Mouse (Mus musculus) kidney, postnatal 0 days (tissue): ENCODE measurements at regions not wholly inside any gene's neighbourhood (a gene's known extent, or its start where the extent isn't known, plus 50 kb on each side); places are given as distances from the start of the nearest gene placed in this dataset.

Experiments
- ATAC-seq: fragments of 200-750 bp; cut with Nextera tagmentation; replicated peaks from 2 replicates; pipeline ENCODE4 v1.8.0; 2017; ENCODE audit warnings: low read depth, moderate number of reproducible peaks, moderate TSS enrichment, moderate library complexity; ENCODE audit not compliant: low FRiP score
- DNase-seq: peaks from one replicate; pipeline ENCODE4 v3.0.0-alpha.2; 2016; ENCODE audit warnings: low spot score
- H3K27ac ChIP-seq: fragments of 300-500 bp; sonication (generic); 2 replicates; pipeline ENCODE4 v1.5.1; 2014; ENCODE audit warnings: mild to moderate bottlenecking
- H3K27me3 ChIP-seq: fragments of 300-500 bp; sonication (generic); 2 replicates; pipeline ENCODE4 v1.6.1; 2014; ENCODE audit warnings: low read length, mixed read lengths; ENCODE audit not compliant: insufficient read depth
- H3K36me3 ChIP-seq: fragments of 300-500 bp; sonication (generic); 2 replicates; pipeline ENCODE4 v1.6.1; 2014; ENCODE audit warnings: low read length, mixed read lengths; ENCODE audit not compliant: insufficient read depth
- H3K4me1 ChIP-seq: fragments of 300-500 bp; sonication (generic); replicated peaks from 2 replicates; pipeline ENCODE4 v1.6.1; 2014; ENCODE audit warnings: antibody characterized with exemption, low read length, mixed read lengths; ENCODE audit not compliant: insufficient read depth
- H3K4me2 ChIP-seq: fragments of 300-500 bp; sonication (generic); 2 replicates; pipeline ENCODE4 v1.6.1; 2014; ENCODE audit warnings: mild to moderate bottlenecking, low read length, moderate library complexity, mixed read lengths
- H3K4me3 ChIP-seq: fragments of 300-500 bp; sonication (generic); replicated peaks from 2 replicates; pipeline ENCODE4 v1.5.1; 2014; ENCODE audit warnings: low read depth, low read length
- H3K9ac ChIP-seq: fragments of 300-500 bp; sonication (generic); 2 replicates; pipeline ENCODE4 v1.6.1; 2014; ENCODE audit warnings: low read depth, low read length
- H3K9me3 ChIP-seq: fragments of 300-500 bp; sonication (generic); replicated peaks from 2 replicates; pipeline ENCODE4 v1.6.1; 2016; ENCODE audit warnings: low read length, inconsistent platforms, mixed read lengths
- CTCF ChIP-seq: IDR thresholded peaks from 2 replicates; pipeline ENCODE4 v1.5.1; 2016; ENCODE audit warnings: antibody characterized with exemption, low read depth, mild to moderate bottlenecking, moderate library complexity
- WGBS: fragments of 180-500 bp; shearing (Covaris S2); extraction: QIAGEN DNeasy Blood & Tissue Kit; methylation state at CpG from one replicate; pipeline ENCODE4 v1.1.7; 2014; 5-methylcytosine and 5-hydroxymethylcytosine counted together

DNA sequence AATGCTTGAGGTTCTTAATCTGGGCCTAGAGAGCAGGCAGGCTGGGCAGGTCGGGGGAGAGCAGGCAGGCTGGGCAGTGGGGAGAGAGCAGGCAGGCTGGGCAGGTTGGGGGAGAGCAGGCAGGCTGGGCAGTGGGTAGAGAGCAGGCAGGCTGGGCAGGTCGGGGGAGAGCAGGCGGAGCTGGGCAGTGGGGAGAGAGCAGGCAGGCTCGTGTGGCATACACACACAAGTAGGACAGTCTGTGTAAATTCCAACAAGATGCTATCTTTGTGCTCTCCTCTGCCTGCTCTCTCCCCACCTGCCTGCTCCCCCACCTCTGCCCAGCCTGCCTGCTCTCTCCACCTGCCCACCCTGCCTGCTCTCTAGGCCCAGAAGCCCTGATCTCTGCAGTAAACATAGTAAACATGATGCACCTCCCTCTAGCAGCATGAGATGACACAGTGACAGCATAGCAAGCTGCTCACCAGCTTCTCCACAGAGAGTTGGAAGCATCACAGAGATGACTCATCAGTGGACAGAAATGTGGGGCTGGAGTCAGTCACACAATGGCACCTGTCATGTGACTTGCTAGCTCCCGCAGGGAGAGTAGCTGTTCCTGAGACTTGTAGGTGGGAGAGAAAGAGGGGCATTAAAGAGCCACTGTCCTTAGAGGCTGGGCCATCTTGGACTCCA lies 166.3 kb upstream of the Rpl38 start:
- no peak for TF ChIP-seq CTCF
- H3K4me1 ChIP-seq, result no peaks in the 10 kb centered on the region

DNA sequence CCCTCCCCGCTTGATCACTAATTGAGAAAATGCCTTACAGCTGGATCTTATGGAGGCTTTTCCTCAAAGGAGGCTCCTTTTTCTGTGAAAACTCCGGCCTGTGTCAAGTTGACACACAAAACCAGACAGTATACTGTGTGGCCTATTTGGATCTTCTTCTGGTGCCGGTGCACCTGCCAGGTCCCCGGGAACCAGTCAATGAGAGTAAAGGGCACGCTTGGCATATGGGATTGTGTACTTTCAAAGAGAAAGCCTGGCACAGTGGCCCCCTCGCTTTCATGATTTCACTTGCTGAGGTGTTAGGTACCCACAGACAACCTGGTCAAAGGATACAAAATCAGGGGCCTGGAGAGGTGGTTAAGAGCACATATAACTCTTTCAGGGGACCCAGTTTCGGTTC lies 167.9 kb upstream of the Rpl38 start:
- H3K9me3 ChIP-seq, result no peaks in the 10 kb centered on the region
- DNase-seq (no peak), ATAC-seq (no peak)
- TF ChIP-seq CTCF, result no peak
- H3K9ac ChIP-seq, result no peak overlapping the region
- no peaks in the 10 kb centered on the region for H3K27me3 ChIP-seq
- H3K27ac ChIP-seq, result no peak overlapping the region
- H3K4me1 ChIP-seq, result no peaks in the 10 kb centered on the region
- no peak overlapping the region for H3K4me2 ChIP-seq
- no peak overlapping the region for H3K4me3 ChIP-seq
- H3K36me3 ChIP-seq, result no peaks in the 10 kb centered on the region
- WGBS, result 96% methylated on average over 7 of the region's 7 CpGs

More for the DNA sequence above, 166.3 kb upstream of the Rpl38 start:
- no peak overlapping the region for H3K4me3 ChIP-seq
- H3K27ac ChIP-seq, result no peak overlapping the region
- H3K36me3 ChIP-seq, result no peaks in the 10 kb centered on the region
- WGBS, result 44% methylated on average over 3 of the region's 5 CpGs
- ATAC-seq, result no peak
- H3K9ac ChIP-seq, result no peak overlapping the region
- no peaks in the 10 kb centered on the region for H3K9me3 ChIP-seq
- no peaks in the 10 kb centered on the region for H3K27me3 ChIP-seq
- no peak for DNase-seq
- H3K4me2 ChIP-seq, result no peak overlapping the region

DNA sequence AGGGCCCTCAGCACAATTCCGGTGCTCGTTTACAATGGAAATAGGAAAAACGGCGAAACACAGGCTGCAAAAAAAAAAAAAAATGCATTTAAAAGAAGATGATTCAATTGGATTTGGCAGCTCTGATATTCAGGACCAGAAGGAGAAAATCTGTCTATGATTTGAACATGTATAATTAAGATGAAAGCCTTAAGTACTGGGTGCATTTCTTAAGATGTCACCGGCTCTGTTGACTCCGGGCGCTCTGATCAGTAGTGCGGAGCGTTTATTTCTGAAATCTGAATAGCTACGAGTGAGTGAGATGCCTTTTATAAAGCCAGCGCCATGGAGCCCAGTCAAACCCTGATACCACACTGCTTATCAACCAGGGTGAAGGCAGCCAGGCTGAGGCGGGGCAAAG lies 168.7 kb upstream of the Rpl38 start:
- ATAC-seq, result no peak
- no peak for DNase-seq
- H3K27ac ChIP-seq, result no peak overlapping the region
- no peak overlapping the region for H3K4me3 ChIP-seq
- no peaks in the 10 kb centered on the region for H3K9me3 ChIP-seq
- TF ChIP-seq CTCF, result no peak
- no peaks in the 10 kb centered on the region for H3K4me1 ChIP-seq
- WGBS, result 88% methylated on average over 12 of the region's 12 CpGs
- H3K9ac ChIP-seq, result no peak overlapping the region
- no peaks in the 10 kb centered on the region for H3K27me3 ChIP-seq
- no peak overlapping the region for H3K4me2 ChIP-seq
- H3K36me3 ChIP-seq, result no peaks in the 10 kb centered on the region

DNA sequence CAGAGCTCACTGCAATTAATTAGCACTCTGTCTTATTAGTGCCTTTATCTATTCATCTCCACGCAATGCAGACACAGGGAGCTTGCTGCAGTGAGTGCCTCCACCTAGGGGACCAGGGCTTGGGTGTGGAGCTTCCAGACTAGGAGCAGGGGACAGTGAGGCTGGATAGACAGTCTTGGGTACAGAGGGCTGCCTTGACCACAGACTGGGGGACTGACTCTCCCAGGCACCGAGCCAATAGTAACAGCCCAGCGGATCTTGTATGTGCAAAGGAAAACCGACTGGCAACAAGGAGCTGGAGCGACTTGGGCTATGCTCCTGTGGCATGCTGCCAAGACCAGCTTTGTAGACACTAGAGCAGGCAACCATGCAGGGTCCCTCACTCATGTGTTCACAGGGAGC lies 172.8 kb upstream of the Rpl38 start:
- Histone ChIP-seq H3K36me3 (no peaks in the 10 kb centered on the region), H3K4me2 (no peak overlapping the region), H3K9ac (no peak overlapping the region), H3K4me3 (no peak overlapping the region), H3K27ac (no peak overlapping the region), H3K9me3 (no peaks in the 10 kb centered on the region), H3K27me3 (no peaks in the 10 kb centered on the region; the same call in none of the 2 replicates), H3K4me1 (no peaks in the 10 kb centered on the region)
- WGBS, result 41% methylated on average over 5 of the region's 5 CpGs
- no peak for DNase-seq
- ATAC-seq, result no peak
- no peak for TF ChIP-seq CTCF

DNA sequence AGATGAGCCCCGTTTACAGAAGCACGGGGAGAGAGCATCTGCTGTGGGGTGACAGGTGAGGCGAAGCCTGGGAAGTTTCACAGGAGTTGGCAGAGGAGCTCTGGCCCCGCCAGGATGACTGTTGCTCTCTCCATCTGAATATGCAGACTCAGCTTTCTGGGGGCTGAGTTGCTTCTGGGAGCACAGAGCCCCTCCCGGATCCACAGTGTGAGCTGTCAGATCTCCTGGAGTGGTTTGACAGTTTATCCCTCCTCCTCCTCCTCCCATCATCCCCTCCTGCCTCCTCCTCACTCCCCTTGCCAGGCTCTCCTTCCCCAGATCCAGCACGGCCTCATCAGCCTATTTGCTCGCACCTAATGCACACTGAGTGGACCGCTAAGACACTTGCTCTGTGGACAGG lies 181.9 kb upstream of the Rpl38 start:
- H3K36me3 ChIP-seq, result no peaks in the 10 kb centered on the region
- no peaks in the 10 kb centered on the region for H3K4me1 ChIP-seq
- no peak overlapping the region for H3K4me3 ChIP-seq
- WGBS, result 16% methylated on average over 8 of the region's 8 CpGs
- H3K4me2 ChIP-seq, result no peak overlapping the region
- no peak overlapping the region for H3K27ac ChIP-seq
- peaks cover 3% of the 10 kb centered on the region; the same call in 1 of the 2 replicates for H3K27me3 ChIP-seq
- no peak overlapping the region for H3K9ac ChIP-seq
- ATAC-seq, result no peak
- no peak for DNase-seq
- H3K9me3 ChIP-seq, result no peaks in the 10 kb centered on the region
- no peak for TF ChIP-seq CTCF

DNA sequence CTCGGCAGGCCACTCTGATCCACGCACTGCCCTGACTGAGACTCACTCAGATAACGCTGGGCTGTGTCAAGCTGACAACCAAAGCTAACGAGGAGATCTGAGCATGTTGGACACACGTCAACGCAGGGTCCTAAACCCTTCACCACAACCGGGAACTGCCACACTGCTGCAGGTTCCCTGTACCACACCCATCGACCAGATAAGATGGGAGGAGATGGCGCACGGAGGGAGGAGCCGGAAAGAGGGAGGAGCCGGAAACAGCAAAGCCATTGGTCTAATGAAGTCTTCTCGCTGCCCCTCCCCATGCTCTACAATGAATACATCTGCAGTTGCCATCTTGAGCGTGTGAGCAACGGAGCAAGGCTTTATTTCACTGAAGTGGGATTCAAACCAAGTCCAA lies 182.9 kb upstream of the Rpl38 start:
- DNase-seq (no peak), ATAC-seq (no peak)
- H3K4me3 ChIP-seq, result no peak overlapping the region
- no peaks in the 10 kb centered on the region for H3K36me3 ChIP-seq
- H3K4me2 ChIP-seq, result no peak overlapping the region
- H3K9me3 ChIP-seq, result no peaks in the 10 kb centered on the region
- H3K27ac ChIP-seq, result no peak overlapping the region
- WGBS, result 71% methylated on average over 15 of the region's 15 CpGs
- H3K4me1 ChIP-seq, result no peaks in the 10 kb centered on the region
- no peak for TF ChIP-seq CTCF
- no peak overlapping the region for H3K9ac ChIP-seq
- peaks cover 3% of the 10 kb centered on the region; the same call in 1 of the 2 replicates for H3K27me3 ChIP-seq

DNA sequence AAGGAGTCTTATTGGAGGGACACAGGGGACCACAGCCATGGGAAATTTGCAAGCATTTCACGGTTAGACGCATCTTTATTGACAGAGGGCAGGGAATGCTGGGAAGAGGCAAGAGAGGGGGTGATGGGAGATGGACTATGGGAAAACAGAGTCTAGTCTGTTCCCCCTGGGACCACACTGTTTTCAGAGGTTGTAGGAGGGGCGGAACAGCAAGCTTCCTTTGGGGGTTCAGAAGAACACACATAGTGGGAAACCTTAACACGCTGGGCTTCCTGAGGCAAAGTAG lies 183.7 kb upstream of the Rpl38 start:
- no peak for TF ChIP-seq CTCF
- Histone ChIP-seq H3K9me3 (no peaks in the 10 kb centered on the region), H3K27ac (no peak overlapping the region), H3K4me3 (no peak overlapping the region), H3K9ac (no peak overlapping the region), H3K36me3 (no peaks in the 10 kb centered on the region), H3K4me2 (no peak overlapping the region), H3K27me3 (peaks cover 3% of the 10 kb centered on the region; the same call in 1 of the 2 replicates), H3K4me1 (no peaks in the 10 kb centered on the region)
- DNase-seq (no peak), ATAC-seq (no peak)
- WGBS, result 66% methylated on average over 4 of the region's 4 CpGs
